In genomic region chr5:115434853-115435754, GRCm38 (mm10) we compare ENCODE assay signal across 12 mouse cellular contexts. TPM values are rescaled to one million over a fixed set of nuclear protein-coding genes. Genes with fewer than 3 reads are reported as not detected.
A peak's percentile ranks its signal among the peaks of the same experiment; 100 is the strongest.
DNase-seq lines count a peak whose midpoint lies in the region; ATAC-seq and TF ChIP-seq lines count a peak whose summit lies in the region.
"Had no signal": no experiment of that assay in that cellular context is flagged by ENCODE, and none has a peak within 500 bp of the region (broad histone marks: within the 10 kb centered on the region; RNA-seq: fewer than 3 reads in every experiment).

No protein-coding gene starts in this region.

- ATAC-seq in kidney, embryonic 15.5 days (replicated peaks; ENCODE audit: low FRiP score), result no peak
- no peak for ATAC-seq in forebrain, embryonic 14.5 days
- no peak for ATAC-seq in limb, embryonic 13.5 days (ENCODE audit: low FRiP score, low read depth)
- ATAC-seq: CD4-positive, CD25-positive, alpha-beta regulatory T cell, adult 4 months had no signal

- 46% methylated on average over 15 of the region's 15 CpGs for WGBS in kidney, embryonic 15.5 days
- WGBS in forebrain, embryonic 14.5 days, result 3% methylated on average over 15 of the region's 15 CpGs
- 23% methylated on average over 15 of the region's 15 CpGs for whole genome bisulfite sequencing in limb, embryonic 13.5 days
- 67% methylated on average over 15 of the region's 15 CpGs for WGBS in lung, adult 2 months

- H3K27me3 ChIP-seq in kidney, embryonic 15.5 days, result no peaks in the 10 kb centered on the region
- H3K27me3 ChIP-seq in forebrain, embryonic 14.5 days (replicated peaks; ENCODE audit: control insufficient read depth, insufficient read depth, low read length), result no peaks in the 10 kb centered on the region
- H3K27me3 ChIP-seq in limb, embryonic 13.5 days, result no peaks in the 10 kb centered on the region

- no peak for TF ChIP-seq POLR2A in lung, adult 2 months (IDR thresholded peaks at IDR 0.05; ENCODE audit: borderline replicate concordance, extremely low read depth, low read depth, low read length)

- H3K4me1 ChIP-seq in kidney, embryonic 15.5 days, result peaks cover 86% of the 10 kb centered on the region
- H3K4me1 ChIP-seq in forebrain, embryonic 14.5 days (ENCODE audit: control insufficient read depth, insufficient read depth, low read length), result peaks cover 65% of the 10 kb centered on the region
- H3K4me1 ChIP-seq in limb, embryonic 13.5 days, result peaks cover 84% of the 10 kb centered on the region
- no peaks in the 10 kb centered on the region for H3K4me1 ChIP-seq in lung, adult 2 months (ENCODE audit: control insufficient read depth, insufficient read depth, low read length)

- no peaks in the 10 kb centered on the region for H3K9me3 ChIP-seq in kidney, embryonic 15.5 days (replicated peaks)
- H3K9me3 ChIP-seq in forebrain, embryonic 14.5 days (replicated peaks; ENCODE audit: control insufficient read depth, low read length), result no peaks in the 10 kb centered on the region
- H3K9me3 ChIP-seq in limb, embryonic 13.5 days, result no peaks in the 10 kb centered on the region
- H3K9me3 ChIP-seq: heart, embryonic 12.5 days had no signal

- peak overlapping the region; percentile 87 for H3K27ac ChIP-seq in kidney, embryonic 15.5 days
- peak overlapping the region; percentile 100 for H3K27ac ChIP-seq in forebrain, embryonic 14.5 days (ENCODE audit: low read depth, low read length)
- peak overlapping the region; percentile 95; the same call in 1 of the 2 replicates for H3K27ac ChIP-seq in limb, embryonic 13.5 days

- no peak overlapping the region for H3K4me2 ChIP-seq in kidney, embryonic 15.5 days
- H3K4me2 ChIP-seq in forebrain, embryonic 14.5 days (ENCODE audit: low read length), result peak overlapping the region; percentile 94
- peak overlapping the region; percentile 71 for H3K4me2 ChIP-seq in limb, embryonic 13.5 days (replicated peaks)

- H3K4me3 ChIP-seq in kidney, embryonic 15.5 days (replicated peaks), result peak overlapping the region; percentile 39; the same call in 1 of the 2 replicates
- H3K4me3 ChIP-seq in forebrain, embryonic 14.5 days (ENCODE audit: low read depth, low read length), result peak overlapping the region; percentile 99
- H3K4me3 ChIP-seq in limb, embryonic 13.5 days, result peak overlapping the region; percentile 18; the same call in 1 of the 2 replicates
- no peak overlapping the region for H3K4me3 ChIP-seq in lung, adult 2 months (replicated peaks; ENCODE audit: extremely low read depth, low read depth, low read length)

- peaks cover 31% of the 10 kb centered on the region for H3K36me3 ChIP-seq in kidney, embryonic 15.5 days
- peaks cover 70% of the 10 kb centered on the region for H3K36me3 ChIP-seq in forebrain, embryonic 14.5 days (ENCODE audit: control insufficient read depth, insufficient read depth, low read length)
- peaks cover 47% of the 10 kb centered on the region for H3K36me3 ChIP-seq in limb, embryonic 13.5 days

- TF ChIP-seq CTCF in lung, adult 2 months (IDR thresholded peaks at IDR 0.05; ENCODE audit: insufficient read depth, low read length), result no peak

- DNase-seq in kidney, postnatal 4 days, result no peak
- peak; percentile 60 for DNase-seq in forebrain, embryonic 14.5 days (ENCODE audit: low spot score)
- peak; percentile 92 for DNase-seq in retina, postnatal 1 day
- no peak for DNase-seq in spleen, adult 18-20 months
- no peak for DNase-seq in lung, adult 2 months
- DNase-seq in heart, postnatal 4 days, result no peak

- H3K9ac ChIP-seq in kidney, embryonic 15.5 days, result peak overlapping the region; percentile 44; the same call in 1 of the 2 replicates
- peak overlapping the region; percentile 100 for H3K9ac ChIP-seq in forebrain, embryonic 14.5 days (ENCODE audit: low read length)
- peak overlapping the region; percentile 53; the same call in 1 of the 2 replicates for H3K9ac ChIP-seq in limb, embryonic 13.5 days

RNA-seq across cellular contexts. Expression of gene Msi1, which starts 5.7 kb away (rescaled TPM):
- polyA plus RNA-seq in kidney, embryonic 15.5 days (2015; fragmentation: Nextera tagmentation; extraction: Ambion mirVana), result 21.1 and 22.0 TPM in 2 replicates
- polyA plus RNA-seq in forebrain, embryonic 14.5 days (2014; fragmentation: Nextera tagmentation; extraction: Ambion mirVana), result 63.3 and 69.4 TPM in 2 replicates
- 18.2 and 18.4 TPM in 2 replicates for polyA plus RNA-seq in limb, embryonic 13.5 days (2015; fragmentation: Nextera tagmentation; extraction: Ambion mirVana)
- polyA plus RNA-seq in lung, adult 2 months (2012; rRNA removed), result 0.91 and 1.9 TPM in 2 replicates
- total RNA-seq in heart, postnatal 4 days (2021), result 1 to 10 TPM; 6.2 to 7.7 TPM
- polyA plus RNA-seq: CD4-positive, CD25-positive, alpha-beta regulatory T cell, adult 4 months had no signal

RNA-seq across cellular contexts. Expression of gene Pla2g1b, which starts 31.0 kb away (rescaled TPM):
- polyA plus RNA-seq in kidney, embryonic 15.5 days (2015; fragmentation: Nextera tagmentation; extraction: Ambion mirVana), result 0.61 and 1.2 TPM in 2 replicates
- not detected in 2 replicates for polyA plus RNA-seq in forebrain, embryonic 14.5 days (2014; fragmentation: Nextera tagmentation; extraction: Ambion mirVana)
- polyA plus RNA-seq in limb, embryonic 13.5 days (2015; fragmentation: Nextera tagmentation; extraction: Ambion mirVana), result not detected in 2 replicates
- 38.0 and 46.8 TPM in 2 replicates for polyA plus RNA-seq in lung, adult 2 months (2012; rRNA removed)
- not detected for total RNA-seq in heart, postnatal 4 days (2021)
- total RNA-seq: adrenal gland, adult 18-20 months; left cerebral cortex, adult 18-20 months had no signal
- polyA plus RNA-seq: CD4-positive, CD25-positive, alpha-beta regulatory T cell, adult 4 months had no signal

RNA-seq across cellular contexts. Expression of gene Sirt4, which starts 49.4 kb away (rescaled TPM):
- 24.6 and 25.0 TPM in 2 replicates for polyA plus RNA-seq in kidney, embryonic 15.5 days (2015; fragmentation: Nextera tagmentation; extraction: Ambion mirVana)
- polyA plus RNA-seq in forebrain, embryonic 14.5 days (2014; fragmentation: Nextera tagmentation; extraction: Ambion mirVana), result 19.5 and 24.3 TPM in 2 replicates
- 25.8 and 27.5 TPM in 2 replicates for polyA plus RNA-seq in limb, embryonic 13.5 days (2015; fragmentation: Nextera tagmentation; extraction: Ambion mirVana)
- polyA plus RNA-seq in lung, adult 2 months (2012; rRNA removed), result 36.5 and 38.3 TPM in 2 replicates
- total RNA-seq in heart, postnatal 4 days (2021), result 10 to 100 TPM; 10.5 to 12.7 TPM

Comparison
In these comparisons a context has a peak if more than half of its experiments do, and no peak if none do; other contexts are left out.
1. H3K9ac ChIP-seq: peak in every context shown above with its lines; median percentile 100 in forebrain, embryonic 14.5 days; 53 in limb, embryonic 13.5 days; 44 in kidney, embryonic 15.5 days.
2. DNase-seq: peak in forebrain, embryonic 14.5 days (single experiment) and retina, postnatal 1 day (single experiment); none in kidney, postnatal 4 days (0 of 2), spleen, adult 18-20 months (0 of 2), lung, adult 2 months (single experiment) and heart, postnatal 4 days (single experiment).
3. RNA of gene Pla2g1b, which starts 31.0 kb away (polyA plus RNA-seq): 38.0 to 46.8 TPM in lung, adult 2 months; 0.61 to 1.2 TPM in kidney, embryonic 15.5 days, not detected in forebrain, embryonic 14.5 days and not detected in limb, embryonic 13.5 days; every median in the first group is over 10 times any median in the second.
4. Peak in every context shown above with its lines, with median percentiles within 50 percentile points of each other: H3K27ac ChIP-seq.